In the genomic region with DNA sequence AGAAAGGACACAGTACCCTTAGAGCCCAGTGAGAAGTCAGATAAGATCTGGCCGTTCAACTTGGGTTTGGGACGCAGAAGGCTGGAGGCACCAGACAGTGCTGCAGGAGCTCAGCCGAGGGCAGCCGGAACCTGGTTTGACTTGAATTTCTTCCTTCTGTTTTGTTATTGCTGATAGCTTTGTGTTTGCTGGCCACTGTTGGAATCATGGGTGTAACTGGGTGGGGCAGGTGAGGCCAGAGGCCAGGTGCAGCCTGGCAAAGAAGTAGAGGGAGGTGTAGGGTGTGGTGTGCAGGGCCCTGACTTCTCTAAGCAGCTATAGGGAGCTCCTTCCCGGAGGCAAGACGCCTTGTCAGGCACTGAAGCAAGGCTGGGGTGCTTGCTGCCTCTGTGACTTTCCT, we compare ENCODE assay signal across 16 mouse cellular contexts.
DNase-seq lines count a peak whose midpoint lies in the region; ATAC-seq lines count a peak whose summit lies in the region.
"Had no signal": no experiment of that assay in that cellular context is flagged by ENCODE, and none has a peak within 500 bp of the region (broad histone marks: within the 10 kb centered on the region; RNA-seq: fewer than 3 reads in every experiment).

No protein-coding gene starts in this region.

- ATAC-seq in kidney, embryonic 14.5 days (ENCODE audit: low FRiP score, low TSS enrichment) = peak; percentile 32
- peak; percentile 94 for ATAC-seq in stomach, embryonic 14.5 days (ENCODE audit: insufficient number of reproducible peaks, insufficient read depth, low FRiP score, low read depth)
- ATAC-seq in midbrain, embryonic 14.5 days (ENCODE audit: low FRiP score, low TSS enrichment) = no peak
- ATAC-seq: midbrain, embryonic 13.5 days had no signal

- H3K9ac ChIP-seq in kidney, embryonic 14.5 days (ENCODE audit: low read depth, low read length) = no peak overlapping the region
- H3K9ac ChIP-seq in stomach, embryonic 14.5 days (replicated peaks; ENCODE audit: low read depth, low read length) = no peak overlapping the region
- H3K9ac ChIP-seq in midbrain, embryonic 14.5 days (replicated peaks; ENCODE audit: low read length) = no peak overlapping the region
- H3K9ac ChIP-seq: limb, embryonic 15.5 days; midbrain, embryonic 13.5 days; neural tube, embryonic 13.5 days had no signal

- intact Hi-C loops in left cerebral cortex, postnatal 14 days (cut with DNase I) = no loop called here

- H3K9me3 ChIP-seq in kidney, embryonic 14.5 days (ENCODE audit: control insufficient read depth, low read length) = no peaks in the 10 kb centered on the region
- H3K9me3 ChIP-seq in stomach, embryonic 14.5 days (ENCODE audit: control insufficient read depth, low read depth, low read length) = no peaks in the 10 kb centered on the region
- no peaks in the 10 kb centered on the region for H3K9me3 ChIP-seq in midbrain, embryonic 14.5 days (ENCODE audit: control insufficient read depth, low read length)
- H3K9me3 ChIP-seq: limb, embryonic 15.5 days; midbrain, embryonic 13.5 days; neural tube, embryonic 13.5 days had no signal

- no peaks in the 10 kb centered on the region for H3K27me3 ChIP-seq in kidney, embryonic 14.5 days (ENCODE audit: control insufficient read depth, insufficient read depth, low read length)
- no peaks in the 10 kb centered on the region for H3K27me3 ChIP-seq in stomach, embryonic 14.5 days (ENCODE audit: control insufficient read depth, insufficient read depth, low read length)
- H3K27me3 ChIP-seq in midbrain, embryonic 14.5 days (ENCODE audit: control insufficient read depth, insufficient read depth, low read length) = no peaks in the 10 kb centered on the region
- H3K27me3 ChIP-seq: limb, embryonic 15.5 days; midbrain, embryonic 13.5 days; neural tube, embryonic 13.5 days had no signal

- peaks cover 6% of the 10 kb centered on the region for H3K4me1 ChIP-seq in kidney, embryonic 14.5 days (ENCODE audit: control insufficient read depth, insufficient read depth, low read length)
- no peaks in the 10 kb centered on the region for H3K4me1 ChIP-seq in stomach, embryonic 14.5 days (ENCODE audit: control insufficient read depth, insufficient read depth, low read length)
- no peaks in the 10 kb centered on the region for H3K4me1 ChIP-seq in midbrain, embryonic 14.5 days (ENCODE audit: control insufficient read depth, insufficient read depth, low read length)
- H3K4me1 ChIP-seq: midbrain, embryonic 13.5 days; neural tube, embryonic 13.5 days had no signal

- 79% methylated on average over 6 of the region's 6 CpGs for WGBS in kidney, embryonic 14.5 days
- 61% methylated on average over 6 of the region's 6 CpGs for WGBS in stomach, embryonic 14.5 days
- WGBS in midbrain, embryonic 14.5 days = 92% methylated on average over 6 of the region's 6 CpGs

- no peak overlapping the region for H3K4me2 ChIP-seq in kidney, embryonic 14.5 days (replicated peaks; ENCODE audit: low read depth, low read length)
- no peak overlapping the region for H3K4me2 ChIP-seq in stomach, embryonic 14.5 days (replicated peaks; ENCODE audit: low read depth, low read length)
- no peak overlapping the region for H3K4me2 ChIP-seq in midbrain, embryonic 14.5 days (ENCODE audit: low read length)
- H3K4me2 ChIP-seq: limb, embryonic 15.5 days; midbrain, embryonic 13.5 days; neural tube, embryonic 13.5 days had no signal

- H3K36me3 ChIP-seq in kidney, embryonic 14.5 days (ENCODE audit: control insufficient read depth, insufficient read depth, low read length) = no peaks in the 10 kb centered on the region
- no peaks in the 10 kb centered on the region for H3K36me3 ChIP-seq in stomach, embryonic 14.5 days (ENCODE audit: control insufficient read depth, insufficient read depth, low read length)
- no peaks in the 10 kb centered on the region for H3K36me3 ChIP-seq in midbrain, embryonic 14.5 days (ENCODE audit: control insufficient read depth, insufficient read depth, low read length)
- H3K36me3 ChIP-seq: limb, embryonic 15.5 days; midbrain, embryonic 13.5 days; neural tube, embryonic 13.5 days had no signal

- peak; percentile 83 for DNase-seq in heart, adult 11 months
- DNase-seq in heart, adult 9 months (ENCODE audit: low spot score in 2 of 2) = no peak
- DNase-seq in ES-CJ7 (ENCODE audit: low read depth, low spot score) = peak; percentile 64
- no peak for DNase-seq in right cerebral cortex, adult 18-20 months
- DNase-seq in midbrain, embryonic 14.5 days = no peak
- DNase-seq in left cerebral cortex, postnatal 14 days (ENCODE audit: low spot score in 2 of 2) = no peak
- DNase-seq: cerebellum, postnatal 25 days; heart, postnatal 14 days; right cerebral cortex, postnatal 25 days had no signal

- H3K4me3 ChIP-seq in kidney, embryonic 14.5 days (ENCODE audit: low read length) = no peak overlapping the region
- H3K4me3 ChIP-seq in stomach, embryonic 14.5 days (ENCODE audit: low read depth, low read length) = no peak overlapping the region
- H3K4me3 ChIP-seq in midbrain, embryonic 14.5 days (replicated peaks; ENCODE audit: low read depth, low read length) = no peak overlapping the region
- H3K4me3 ChIP-seq: erythroblast, embryonic 14.5 days; left cerebral cortex, adult 2 months; limb, embryonic 15.5 days; midbrain, embryonic 13.5 days; neural tube, embryonic 13.5 days had no signal

- no peak overlapping the region for H3K27ac ChIP-seq in kidney, embryonic 14.5 days (ENCODE audit: low read depth, low read length)
- H3K27ac ChIP-seq in stomach, embryonic 14.5 days (ENCODE audit: low read length) = peak overlapping the region; percentile 68
- no peak overlapping the region for H3K27ac ChIP-seq in midbrain, embryonic 14.5 days (replicated peaks; ENCODE audit: low read depth, low read length)
- H3K27ac ChIP-seq: left cerebral cortex, adult 2 months; limb, embryonic 15.5 days; midbrain, embryonic 13.5 days; neural tube, embryonic 13.5 days had no signal

Comparison
In these comparisons a context has a peak if more than half of its experiments do, and no peak if none do; other contexts are left out.
1. DNase-seq: peak in heart, adult 11 months (single experiment) and ES-CJ7 (single experiment); none in heart, adult 9 months (0 of 2), right cerebral cortex, adult 18-20 months (single experiment), midbrain, embryonic 14.5 days (single experiment) and left cerebral cortex, postnatal 14 days (0 of 2).